In genomic region chr1:169851663-169852062, GRCm38 (mm10) we compare ENCODE assay signal across 20 mouse cellular contexts.
DNase-seq lines count a peak whose midpoint lies in the region; ATAC-seq lines count a peak whose summit lies in the region.
"Had no signal": no experiment of that assay in that cellular context is flagged by ENCODE, and none has a peak within 500 bp of the region (broad histone marks: within the 10 kb centered on the region; RNA-seq: fewer than 3 reads in every experiment).

No protein-coding gene starts in this region.

- H3K9ac ChIP-seq in hindbrain, embryonic 14.5 days: no peak overlapping the region
- H3K9ac ChIP-seq in midbrain, embryonic 11.5 days (ENCODE audit: low read length): no peak overlapping the region
- no peak overlapping the region for H3K9ac ChIP-seq in midbrain, embryonic 16.5 days (ENCODE audit: low read depth, low read length)
- H3K9ac ChIP-seq: embryonic facial prominence, embryonic 12.5 days; heart, embryonic 15.5 days had no signal

- ATAC-seq in hindbrain, embryonic 14.5 days (ENCODE audit: low FRiP score): no peak
- ATAC-seq in midbrain, embryonic 11.5 days (ENCODE audit: low FRiP score): no peak
- ATAC-seq in midbrain, embryonic 16.5 days: no peak

- no peaks in the 10 kb centered on the region for H3K27me3 ChIP-seq in hindbrain, embryonic 10.5 days (ENCODE audit: insufficient read depth, poor library complexity, severe bottlenecking)
- no peaks in the 10 kb centered on the region for H3K27me3 ChIP-seq in hindbrain, embryonic 14.5 days (ENCODE audit: control insufficient read depth, insufficient read depth, low read length)
- no peaks in the 10 kb centered on the region for H3K27me3 ChIP-seq in midbrain, embryonic 11.5 days (ENCODE audit: control insufficient read depth, insufficient read depth, low read length)
- no peaks in the 10 kb centered on the region for H3K27me3 ChIP-seq in midbrain, embryonic 16.5 days (ENCODE audit: control insufficient read depth, insufficient read depth, low read depth, low read length)
- H3K27me3 ChIP-seq: embryonic facial prominence, embryonic 12.5 days; heart, embryonic 15.5 days; megakaryocyte, embryonic 14.5 days had no signal

- H3K27ac ChIP-seq in hindbrain, embryonic 10.5 days: no peak overlapping the region
- H3K27ac ChIP-seq in hindbrain, embryonic 14.5 days: no peak overlapping the region
- H3K27ac ChIP-seq in midbrain, embryonic 11.5 days (ENCODE audit: low read depth, low read length): no peak overlapping the region
- H3K27ac ChIP-seq in midbrain, embryonic 16.5 days (ENCODE audit: low read length): no peak overlapping the region
- H3K27ac ChIP-seq: embryonic facial prominence, embryonic 12.5 days; heart, embryonic 15.5 days; stomach, postnatal 0 days had no signal

- no peak overlapping the region for H3K4me3 ChIP-seq in hindbrain, embryonic 10.5 days
- no peak overlapping the region for H3K4me3 ChIP-seq in hindbrain, embryonic 14.5 days (replicated peaks; ENCODE audit: low read length)
- no peak overlapping the region for H3K4me3 ChIP-seq in midbrain, embryonic 11.5 days (ENCODE audit: low read depth, low read length)
- no peak overlapping the region for H3K4me3 ChIP-seq in midbrain, embryonic 16.5 days (ENCODE audit: low read depth, low read length)
- H3K4me3 ChIP-seq: embryonic facial prominence, embryonic 12.5 days; heart, embryonic 15.5 days; megakaryocyte, embryonic 14.5 days had no signal

- WGBS in hindbrain, embryonic 10.5 days: 68% methylated on average over 4 of the region's 4 CpGs
- 63% methylated on average over 4 of the region's 4 CpGs for WGBS in hindbrain, embryonic 14.5 days
- 66% methylated on average over 4 of the region's 4 CpGs for WGBS in midbrain, embryonic 11.5 days
- WGBS in midbrain, embryonic 16.5 days: 62% methylated on average over 4 of the region's 4 CpGs

- no peaks in the 10 kb centered on the region for H3K36me3 ChIP-seq in hindbrain, embryonic 10.5 days
- H3K36me3 ChIP-seq in hindbrain, embryonic 14.5 days (replicated peaks; ENCODE audit: control insufficient read depth, insufficient read depth): no peaks in the 10 kb centered on the region
- H3K36me3 ChIP-seq in midbrain, embryonic 11.5 days (ENCODE audit: control insufficient read depth, insufficient read depth, low read length): no peaks in the 10 kb centered on the region
- no peaks in the 10 kb centered on the region for H3K36me3 ChIP-seq in midbrain, embryonic 16.5 days (ENCODE audit: control insufficient read depth, insufficient read depth, low read length)
- H3K36me3 ChIP-seq: embryonic facial prominence, embryonic 12.5 days; heart, embryonic 15.5 days had no signal

- H3K9me3 ChIP-seq in hindbrain, embryonic 10.5 days: no peaks in the 10 kb centered on the region
- no peaks in the 10 kb centered on the region for H3K9me3 ChIP-seq in hindbrain, embryonic 14.5 days (ENCODE audit: control insufficient read depth, low read length)
- H3K9me3 ChIP-seq in midbrain, embryonic 11.5 days (ENCODE audit: control insufficient read depth, low read length): no peaks in the 10 kb centered on the region
- H3K9me3 ChIP-seq in midbrain, embryonic 16.5 days (replicated peaks; ENCODE audit: control insufficient read depth, low read length, poor library complexity, severe bottlenecking): no peaks in the 10 kb centered on the region; the same call in 1 of the 2 replicates
- H3K9me3 ChIP-seq: embryonic facial prominence, embryonic 12.5 days; heart, embryonic 15.5 days had no signal

- H3K4me1 ChIP-seq in hindbrain, embryonic 10.5 days (replicated peaks): no peaks in the 10 kb centered on the region
- H3K4me1 ChIP-seq in hindbrain, embryonic 14.5 days (replicated peaks; ENCODE audit: control insufficient read depth, insufficient read depth, low read length): 0 out of 2 replicates have a peak, but pooled peaks cover 4% of the 10 kb centered on the region
- H3K4me1 ChIP-seq in midbrain, embryonic 11.5 days (ENCODE audit: control insufficient read depth, insufficient read depth, low read length): no peaks in the 10 kb centered on the region
- peaks cover 3% of the 10 kb centered on the region; the same call in 1 of the 2 replicates for H3K4me1 ChIP-seq in midbrain, embryonic 16.5 days (ENCODE audit: control insufficient read depth, insufficient read depth, low read length)
- H3K4me1 ChIP-seq: heart, embryonic 15.5 days; megakaryocyte, embryonic 14.5 days had no signal

- H3K4me2 ChIP-seq in hindbrain, embryonic 14.5 days (replicated peaks): no peak overlapping the region
- H3K4me2 ChIP-seq in midbrain, embryonic 11.5 days: no peak overlapping the region
- no peak overlapping the region for H3K4me2 ChIP-seq in midbrain, embryonic 16.5 days (ENCODE audit: low read length)
- H3K4me2 ChIP-seq: embryonic facial prominence, embryonic 12.5 days; heart, embryonic 15.5 days; liver, embryonic 11.5 days had no signal

- peak; percentile 12 for DNase-seq in hindbrain, embryonic 10.5 days (ENCODE audit: low spot score)
- DNase-seq in hindbrain, embryonic 14.5 days (ENCODE audit: low spot score): no peak
- DNase-seq in NIH3T3 (ENCODE audit: low read depth): peak; percentile 78
- peak; percentile 53 for DNase-seq in embryo, embryonic 11 days
- DNase-seq in forelimb bud, embryonic 11.5 days (ENCODE audit: low read depth, low spot score): peak; percentile 34
- no peak for DNase-seq in midbrain, embryonic 11.5 days (ENCODE audit: low spot score, missing footprints)
- DNase-seq: B cell, adult 2 months; cerebellum, postnatal 10 days; gastrocnemius, postnatal 25 days; heart, postnatal 4 days; kidney, adult 2 months; kidney, postnatal 25 days; lung, adult 18-20 months; lung, postnatal 14 days had no signal

Comparison
In these comparisons a context has a peak if more than half of its experiments do, and no peak if none do; other contexts are left out.
1. DNase-seq: peak in hindbrain, embryonic 10.5 days (single experiment), NIH3T3 (single experiment), embryo, embryonic 11 days (single experiment) and forelimb bud, embryonic 11.5 days (single experiment); none in hindbrain, embryonic 14.5 days (single experiment) and midbrain, embryonic 11.5 days (single experiment).